Mouse (Mus musculus) forebrain, embryonic 13.5 days (tissue): ENCODE results near the gene Lpcat3. TPM values are rescaled to one million over a fixed set of nuclear protein-coding genes. Genes with fewer than 3 reads are reported as not detected.

Experiments used
- ATAC-seq: fragments of 200-750 bp; cut with Nextera tagmentation; 2 replicates; pipeline ENCODE4 v1.8.0; 2017
- H3K27ac ChIP-seq: fragments of 300-500 bp; sonication (generic); 2 replicates; pipeline ENCODE4 v1.5.1; 2015; ENCODE audit warnings: inconsistent platforms, mild to moderate bottlenecking, moderate library complexity
- H3K27me3 ChIP-seq: fragments of 300-500 bp; sonication (generic); 2 replicates; pipeline ENCODE4 v1.6.1; 2015; ENCODE audit warnings: mild to moderate bottlenecking, inconsistent platforms
- H3K36me3 ChIP-seq: fragments of 300-500 bp; sonication (generic); 2 replicates; pipeline ENCODE4 v1.6.1; 2015; ENCODE audit warnings: mild to moderate bottlenecking, inconsistent platforms; ENCODE audit not compliant: poor library complexity, severe bottlenecking
- H3K4me1 ChIP-seq: fragments of 300-500 bp; sonication (generic); 2 replicates; pipeline ENCODE4 v1.6.1; 2015; ENCODE audit warnings: inconsistent platforms
- H3K4me2 ChIP-seq: fragments of 300-500 bp; sonication (generic); 2 replicates; pipeline ENCODE4 v1.6.1; 2015; ENCODE audit warnings: inconsistent platforms, mild to moderate bottlenecking, moderate library complexity
- H3K4me3 ChIP-seq: fragments of 300-500 bp; sonication (generic); 2 replicates; pipeline ENCODE4 v1.5.1; 2015; ENCODE audit warnings: mild to moderate bottlenecking, inconsistent platforms
- H3K9ac ChIP-seq: fragments of 300-500 bp; sonication (generic); 2 replicates; pipeline ENCODE4 v1.6.1; 2015; ENCODE audit warnings: mild to moderate bottlenecking, inconsistent platforms
- H3K9me3 ChIP-seq: fragments of 300-500 bp; sonication (generic); replicated peaks from 2 replicates; pipeline ENCODE4 v1.6.1; 2016; ENCODE audit warnings: inconsistent platforms
- WGBS: fragments of 180-500 bp; shearing (Covaris S2); methylation state at CpG from one replicate; pipeline ENCODE4 v1.1.7; 2015; 5-methylcytosine and 5-hydroxymethylcytosine counted together
- polyA plus RNA-seq: library from polyadenylated mRNA; unstranded; fragments of >200 nt; fragmentation: Nextera tagmentation; extraction: Ambion mirVana; gene quantifications from 2 replicates; pipeline ENCODE4 v1.2.1, GENCODE M21; 2015

Lpcat3 gene
- polyA plus RNA-seq, 1 experiment from 2014 or later, result 34.8 TPM

- H3K4me1 ChIP-seq, result peaks cover 4% of the 10 kb centered on the region
- H3K27me3 ChIP-seq, result no peaks in the 10 kb centered on the region
- H3K27ac ChIP-seq, result no peak overlapping the region
- H3K4me3 ChIP-seq, result no peak overlapping the region
- WGBS, result 87% methylated on average over 4 of the region's 4 CpGs
- no peak overlapping the region for H3K9ac ChIP-seq
- no peak for ATAC-seq
- peaks cover 57% of the 10 kb centered on the region for H3K36me3 ChIP-seq
- H3K9me3 ChIP-seq, result no peaks in the 10 kb centered on the region
- H3K4me2 ChIP-seq, result no peak overlapping the region
Measured at GRCm38 (mm10) chr6:124699366-124699765, 36.5 kb downstream of the Lpcat3 start.

GRCm38 (mm10) chr6:124699962-124700610 is 37.3 kb downstream of the Lpcat3 start:
- no peak overlapping the region for H3K9ac ChIP-seq
- H3K27ac ChIP-seq, result no peak overlapping the region
- H3K9me3 ChIP-seq, result no peaks in the 10 kb centered on the region
- no peaks in the 10 kb centered on the region for H3K27me3 ChIP-seq
- H3K36me3 ChIP-seq, result peaks cover 64% of the 10 kb centered on the region
- H3K4me2 ChIP-seq, result no peak overlapping the region
- WGBS, result 83% methylated on average over 11 of the region's 11 CpGs
- ATAC-seq, result 0 out of 2 replicates have a peak, but pooled peaks have one; percentile 19
- no peaks in the 10 kb centered on the region for H3K4me1 ChIP-seq
- no peak overlapping the region for H3K4me3 ChIP-seq

- H3K27ac ChIP-seq, result no peak overlapping the region
- no peak overlapping the region for H3K4me3 ChIP-seq
- WGBS, result 74% methylated on average over 8 of the region's 8 CpGs
- H3K4me2 ChIP-seq, result no peak overlapping the region
- no peaks in the 10 kb centered on the region for H3K27me3 ChIP-seq
- H3K9me3 ChIP-seq, result no peaks in the 10 kb centered on the region
- no peak overlapping the region for H3K9ac ChIP-seq
- H3K36me3 ChIP-seq, result peaks cover 76% of the 10 kb centered on the region
- ATAC-seq, result 0 out of 2 replicates have a peak, but pooled peaks have one; percentile 34
- H3K4me1 ChIP-seq, result no peaks in the 10 kb centered on the region
Measured at GRCm38 (mm10) chr6:124701338-124701737, 38.5 kb downstream of the Lpcat3 start.

- ATAC-seq, result peak; percentile 34; the same call in 1 of the 2 replicates
- no peaks in the 10 kb centered on the region for H3K27me3 ChIP-seq
- no peak overlapping the region for H3K9ac ChIP-seq
- H3K27ac ChIP-seq, result no peak overlapping the region
- 95% methylated on average over 17 of the region's 17 CpGs for WGBS
- no peaks in the 10 kb centered on the region for H3K4me1 ChIP-seq
- no peak overlapping the region for H3K4me3 ChIP-seq
- peaks cover 76% of the 10 kb centered on the region for H3K36me3 ChIP-seq
- no peaks in the 10 kb centered on the region for H3K9me3 ChIP-seq
- H3K4me2 ChIP-seq, result no peak overlapping the region
Measured at GRCm38 (mm10) chr6:124702102-124702783, 39.4 kb downstream of the Lpcat3 start.

GRCm38 (mm10) chr6:124702784-124703103 is 39.9 kb downstream of the Lpcat3 start:
- H3K27ac ChIP-seq, result no peak overlapping the region
- no peaks in the 10 kb centered on the region for H3K27me3 ChIP-seq
- H3K4me1 ChIP-seq, result no peaks in the 10 kb centered on the region
- no peak overlapping the region for H3K9ac ChIP-seq
- H3K9me3 ChIP-seq, result no peaks in the 10 kb centered on the region
- peak; percentile 77 for ATAC-seq
- no peak overlapping the region for H3K4me2 ChIP-seq
- 50% methylated on average over 3 of the region's 3 CpGs for WGBS
- no peak overlapping the region for H3K4me3 ChIP-seq
- H3K36me3 ChIP-seq, result peaks cover 81% of the 10 kb centered on the region

- no peak overlapping the region for H3K4me2 ChIP-seq
- no peaks in the 10 kb centered on the region for H3K4me1 ChIP-seq
- no peak overlapping the region for H3K9ac ChIP-seq
- H3K36me3 ChIP-seq, result peaks cover 88% of the 10 kb centered on the region
- ATAC-seq, result no peak
- no peaks in the 10 kb centered on the region for H3K9me3 ChIP-seq
- no peak overlapping the region for H3K27ac ChIP-seq
- H3K27me3 ChIP-seq, result no peaks in the 10 kb centered on the region
- 84% methylated on average over 7 of the region's 7 CpGs for WGBS
- no peak overlapping the region for H3K4me3 ChIP-seq
Measured at GRCm38 (mm10) chr6:124703789-124704188, 41.0 kb downstream of the Lpcat3 start.

- Histone ChIP-seq H3K27ac (no peak overlapping the region), H3K4me1 (peaks cover 4% of the 10 kb centered on the region), H3K4me3 (no peak overlapping the region), H3K4me2 (no peak overlapping the region), H3K9ac (no peak overlapping the region), H3K9me3 (no peaks in the 10 kb centered on the region), H3K36me3 (peaks cover 88% of the 10 kb centered on the region), H3K27me3 (no peaks in the 10 kb centered on the region)
- 98% methylated on average over 2 of the region's 2 CpGs for WGBS
- no peak for ATAC-seq
Measured at GRCm38 (mm10) chr6:124704417-124704816, 41.6 kb downstream of the Lpcat3 start.

- Histone ChIP-seq H3K27ac (no peak overlapping the region), H3K4me2 (no peak overlapping the region), H3K9ac (no peak overlapping the region), H3K4me3 (no peak overlapping the region), H3K9me3 (no peaks in the 10 kb centered on the region), H3K4me1 (peaks cover 21% of the 10 kb centered on the region), H3K36me3 (peaks cover 73% of the 10 kb centered on the region), H3K27me3 (no peaks in the 10 kb centered on the region)
- 90% methylated on average over 5 of the region's 5 CpGs for WGBS
- no peak for ATAC-seq
Measured at GRCm38 (mm10) chr6:124706061-124706627, 43.3 kb downstream of the Lpcat3 start.

- no peak overlapping the region for H3K4me2 ChIP-seq
- peaks cover 51% of the 10 kb centered on the region for H3K36me3 ChIP-seq
- H3K4me3 ChIP-seq, result no peak overlapping the region
- H3K27ac ChIP-seq, result no peak overlapping the region
- H3K4me1 ChIP-seq, result peaks cover 31% of the 10 kb centered on the region
- 94% methylated on average over 10 of the region's 10 CpGs for WGBS
- H3K27me3 ChIP-seq, result no peaks in the 10 kb centered on the region
- ATAC-seq, result no peak
- H3K9me3 ChIP-seq, result no peaks in the 10 kb centered on the region
- H3K9ac ChIP-seq, result no peak overlapping the region
Measured at GRCm38 (mm10) chr6:124708289-124708889, 45.6 kb downstream of the Lpcat3 start.

- Histone ChIP-seq H3K9me3 (no peaks in the 10 kb centered on the region), H3K9ac (peak within 1 kb of the TSS; percentile 94), H3K4me1 (peaks cover 37% of the 10 kb centered on the region), H3K27me3 (no peaks in the 10 kb centered on the region), H3K4me3 (peak within 1 kb of the TSS; percentile 98), H3K27ac (peak within 1 kb of the TSS; percentile 78), H3K4me2 (peak within 1 kb of the TSS; percentile 99), H3K36me3 (peaks cover 56% of the 10 kb centered on the region)
- peak; percentile 97 for ATAC-seq
- WGBS, result under 1% methylated on average over 75 of the region's 76 CpGs
Measured at GRCm38 (mm10) chr6:124711824-124712782, 49.3 kb downstream of the Lpcat3 start, which contains the start of the genes Emg1 and Phb2. Gene Emg1, minus strand, starts transcription at chr6:124712178. Gene Phb2, plus strand, starts transcription at chr6:124712336.

GRCm38 (mm10) chr6:124712918-124713317 is 50.1 kb downstream of the Lpcat3 start:
- Histone ChIP-seq H3K9ac (peak overlapping the region; percentile 94), H3K9me3 (no peaks in the 10 kb centered on the region), H3K4me2 (peak overlapping the region; percentile 99), H3K27me3 (no peaks in the 10 kb centered on the region), H3K4me1 (peaks cover 37% of the 10 kb centered on the region), H3K27ac (peak overlapping the region; percentile 61; the same call in 1 of the 2 replicates), H3K36me3 (peaks cover 56% of the 10 kb centered on the region), H3K4me3 (peak overlapping the region; percentile 98)
- no peak for ATAC-seq
- WGBS, result 22% methylated on average over 11 of the region's 11 CpGs
